Mouse (Mus musculus): ENCODE data around the gene Klhl29.

The Klhl29 gene

GRCm38 (mm10) chr12:5119726-5120125 lies 255.8 kb downstream of the Klhl29 start:
- CTCF ChIA-PET, result no interaction called here

GRCm38 (mm10) chr12:5119286-5119685 lies 256.2 kb downstream of the Klhl29 start:
- CTCF ChIA-PET, result no interaction called here

GRCm38 (mm10) chr12:5116605-5117004 lies 258.9 kb downstream of the Klhl29 start:
- CTCF ChIA-PET, result no interaction called here

DNA sequence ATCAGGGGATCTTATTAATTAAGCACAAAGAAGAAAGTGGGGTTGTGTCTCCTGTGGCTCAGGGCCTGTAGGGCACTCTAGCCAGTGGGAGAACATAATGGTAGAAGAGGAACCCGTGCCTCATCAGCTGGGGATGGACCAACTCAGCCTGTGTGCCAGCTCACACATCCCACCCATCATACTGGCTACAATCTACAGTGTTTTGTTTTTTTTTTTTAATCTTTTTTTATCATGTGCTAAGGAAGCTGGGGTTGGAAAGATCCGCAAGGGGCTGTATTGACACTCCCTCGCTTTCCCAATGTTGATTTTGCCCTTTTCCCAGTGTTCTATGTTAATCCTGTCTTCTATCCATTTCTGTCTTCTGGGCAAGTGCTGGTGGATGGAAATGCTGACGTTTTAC lies 260.9 kb downstream of the Klhl29 start:
- CTCF ChIA-PET, result no interaction called here

DNA sequence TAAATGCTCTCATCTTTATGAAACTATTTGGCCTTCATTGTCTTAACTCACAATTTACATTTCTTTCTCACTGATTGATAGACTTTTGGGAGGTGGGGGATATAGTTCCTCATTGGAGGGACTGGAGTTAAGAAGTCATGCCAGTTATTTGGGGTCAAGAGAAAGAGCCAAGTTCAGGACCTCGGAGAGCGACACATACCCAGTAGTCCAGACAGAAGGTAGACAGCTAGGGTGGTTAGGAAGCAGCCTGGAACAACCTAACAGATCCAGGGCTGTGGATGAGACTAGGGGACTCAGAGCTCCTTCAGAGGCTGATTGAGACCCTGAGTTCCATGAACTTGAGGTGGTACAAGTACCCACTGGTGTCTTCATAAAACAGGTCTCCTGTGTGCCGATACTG lies 264.1 kb downstream of the Klhl29 start:
- CTCF ChIA-PET, result no interaction called here

DNA sequence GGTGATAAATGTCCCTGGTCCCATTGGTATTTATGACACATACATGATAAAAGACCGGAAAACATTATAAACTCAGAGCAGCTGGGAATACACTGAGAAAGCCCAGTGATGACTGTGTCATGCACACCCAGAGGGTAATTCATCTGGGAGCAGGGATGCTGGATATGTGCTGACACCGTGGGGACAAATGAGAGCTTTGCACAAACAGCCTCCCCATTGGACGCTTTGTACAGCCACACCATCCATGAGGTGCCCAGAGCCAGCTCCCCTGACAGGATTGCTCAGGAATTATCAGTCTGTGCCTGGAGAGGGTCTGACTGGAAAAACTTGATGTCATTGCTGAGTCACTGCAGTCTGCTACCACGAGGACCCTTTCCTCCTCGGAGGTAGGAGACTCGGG lies 266.9 kb downstream of the Klhl29 start:
- CTCF ChIA-PET, result no interaction called here

GRCm38 (mm10) chr12:5107795-5108194 lies 267.7 kb downstream of the Klhl29 start:
- CTCF ChIA-PET, result no interaction called here

GRCm38 (mm10) chr12:5104422-5105052 lies 270.9 kb downstream of the Klhl29 start:
- CTCF ChIA-PET, result no interaction called here

DNA sequence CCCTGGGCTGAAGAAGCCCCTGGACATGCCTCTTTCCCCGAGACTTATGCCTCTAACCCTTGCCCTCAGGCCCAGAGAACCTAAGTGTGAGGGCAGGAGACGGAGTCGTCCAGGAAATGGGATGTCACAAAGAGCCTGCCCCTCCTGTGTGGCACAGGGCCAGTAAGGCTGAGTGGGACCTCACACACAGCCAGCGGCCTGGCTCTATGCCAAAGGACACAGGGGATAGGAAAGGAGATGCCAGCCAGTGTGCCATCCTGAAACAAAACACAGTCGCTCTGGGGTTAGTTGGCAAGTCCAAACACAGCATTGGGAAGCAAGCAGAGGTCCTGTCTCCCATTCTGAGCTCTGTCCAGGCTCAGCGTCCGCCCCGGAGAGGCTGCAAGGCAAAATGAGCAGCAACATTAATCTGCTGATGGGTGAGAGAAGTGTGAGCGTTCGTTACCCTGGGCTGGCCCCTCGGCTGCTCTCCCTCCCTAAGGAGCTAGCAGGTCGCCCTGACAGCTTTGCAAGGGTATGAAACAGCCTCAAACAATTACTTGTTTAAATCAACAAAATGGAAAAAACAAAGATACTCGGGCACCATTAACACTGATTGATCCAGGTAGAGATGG lies 274.0 kb downstream of the Klhl29 start:
- CTCF ChIA-PET, result no interaction called here

- CTCF ChIA-PET, result no interaction called here
These were observed 275.9 kb downstream of the Klhl29 start for GRCm38 (mm10) chr12:5099572-5099971.

GRCm38 (mm10) chr12:5088639-5089038 lies 286.8 kb downstream of the Klhl29 start:
- CTCF ChIA-PET, result no interaction called here

DNA sequence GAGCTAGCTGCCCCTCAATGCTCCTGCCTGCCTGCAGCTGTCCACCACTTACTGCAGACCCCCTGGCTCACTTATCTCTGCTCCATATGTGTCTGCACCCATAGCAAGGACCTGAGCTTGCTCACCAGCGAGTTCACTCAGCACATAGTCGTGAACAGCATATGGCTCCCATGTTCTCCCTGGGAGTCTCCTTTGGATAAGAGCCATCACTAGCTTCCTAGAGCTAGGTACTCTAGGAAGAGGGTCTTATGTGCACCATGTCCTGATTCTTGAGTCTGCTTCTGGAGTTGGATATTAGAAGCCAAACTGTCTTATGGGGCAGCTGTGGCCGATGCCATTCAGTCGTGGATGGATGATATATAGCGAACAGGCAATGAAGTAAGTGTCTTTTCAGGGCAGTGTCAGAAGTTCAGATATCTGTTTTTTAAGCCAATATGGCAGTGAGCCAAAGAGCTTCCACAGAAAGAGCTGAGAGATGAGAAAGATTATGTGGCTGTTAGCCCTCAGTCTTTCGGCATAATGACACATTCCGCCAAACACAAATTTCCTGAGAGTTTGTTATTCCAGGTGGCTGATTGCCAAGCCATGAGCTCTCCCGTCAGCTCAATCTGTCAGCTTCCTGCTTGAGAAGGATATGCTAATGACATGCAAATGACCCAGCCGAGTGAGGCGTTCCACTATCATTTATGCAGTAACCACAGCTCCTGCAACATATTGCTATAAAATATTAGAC lies 287.5 kb downstream of the Klhl29 start:
- CTCF ChIA-PET, result no interaction called here

DNA sequence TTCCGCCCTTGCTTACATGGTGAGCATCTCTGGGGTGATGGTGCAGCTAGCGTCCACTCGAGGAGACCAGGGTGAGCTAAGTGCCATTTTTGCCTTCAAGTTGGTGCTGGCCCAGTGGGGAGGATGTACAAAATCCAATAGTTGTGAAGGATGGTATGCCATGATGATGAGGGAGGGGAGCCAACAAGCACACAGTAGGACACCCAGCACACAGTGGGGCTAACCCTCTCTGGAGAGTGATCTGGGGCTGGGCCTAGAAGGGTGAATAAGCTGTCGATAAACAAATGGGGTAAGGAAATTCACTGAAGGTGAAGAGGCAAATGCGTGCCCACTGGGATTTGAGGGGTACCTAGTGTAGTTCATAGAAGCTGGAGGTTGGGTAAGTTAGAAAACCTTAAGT lies 290.8 kb downstream of the Klhl29 start:
- CTCF ChIA-PET, result no interaction called here

DNA sequence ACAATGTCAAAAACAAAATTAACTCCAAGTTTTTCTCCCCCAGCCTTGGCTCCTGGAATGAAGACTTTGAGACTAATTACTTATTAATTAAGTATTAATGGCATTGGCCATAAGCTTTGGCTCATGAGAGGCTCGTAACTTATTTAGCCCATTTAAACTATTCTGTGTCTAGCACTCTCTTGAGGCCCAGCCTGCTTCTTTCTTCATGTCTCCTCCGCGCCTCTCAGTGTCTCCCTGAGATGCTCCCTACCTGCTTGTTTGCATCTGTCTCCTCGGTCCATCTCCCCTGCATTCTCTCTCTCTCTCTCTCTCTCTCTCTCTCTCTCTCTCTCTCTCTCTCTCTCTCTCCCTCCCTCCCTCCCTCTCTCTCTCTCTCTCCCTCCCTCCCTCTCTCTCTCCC lies 294.0 kb downstream of the Klhl29 start:
- CTCF ChIA-PET, result no interaction called here

GRCm38 (mm10) chr12:5073191-5073590 lies 302.3 kb downstream of the Klhl29 start:
- CTCF ChIA-PET, result no interaction called here

GRCm38 (mm10) chr12:5070131-5070530 lies 305.4 kb downstream of the Klhl29 start:
- CTCF ChIA-PET, result no interaction called here

DNA sequence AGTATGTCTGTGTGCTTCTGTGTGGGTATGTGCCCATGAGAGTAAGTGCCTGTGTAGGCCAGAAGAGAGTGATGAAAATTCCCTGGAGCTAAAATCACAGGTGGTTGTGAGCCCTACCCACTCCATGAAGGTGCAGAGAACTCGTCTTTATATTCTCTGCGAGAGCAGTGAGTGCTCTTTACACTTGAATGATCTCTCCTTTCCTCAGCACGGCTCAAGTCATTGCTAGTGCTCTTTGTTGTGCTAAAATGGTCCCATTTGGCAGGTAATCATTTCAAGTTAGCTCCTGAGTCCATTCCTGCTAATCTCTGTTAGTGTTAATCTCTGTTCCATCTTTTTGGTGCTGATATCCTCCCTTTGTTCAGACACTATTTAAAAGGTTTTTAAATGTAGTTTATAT lies 307.9 kb downstream of the Klhl29 start:
- CTCF ChIA-PET, result no interaction called here

GRCm38 (mm10) chr12:5048104-5048503 lies 327.4 kb downstream of the Klhl29 start:
- CTCF ChIA-PET, result no interaction called here

GRCm38 (mm10) chr12:5044141-5044540 lies 331.3 kb downstream of the Klhl29 start:
- CTCF ChIA-PET, result no interaction called here

- CTCF ChIA-PET, result no interaction called here
These were observed 337.5 kb downstream of the Klhl29 start for GRCm38 (mm10) chr12:5038008-5038407.

DNA sequence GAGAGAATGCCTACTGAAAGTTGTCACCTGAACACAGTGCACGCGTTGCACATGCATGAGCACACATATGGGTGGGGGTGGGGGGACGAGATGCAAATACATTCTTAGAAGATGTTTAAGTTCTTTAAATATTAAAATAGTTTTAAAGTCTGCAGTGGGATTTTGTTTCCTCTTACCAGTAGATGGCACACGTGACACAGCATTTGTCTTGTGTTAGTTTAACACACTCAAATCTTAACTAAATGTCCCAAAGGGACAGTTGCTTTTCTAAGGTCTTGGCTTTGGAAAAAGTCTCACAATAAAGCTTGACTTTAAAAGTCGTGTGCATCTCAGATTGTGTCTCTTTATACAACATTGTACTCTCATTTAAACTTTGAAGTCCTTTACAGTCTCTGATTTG lies 346.4 kb downstream of the Klhl29 start:
- CTCF ChIA-PET, result no interaction called here
